In the genomic region with DNA sequence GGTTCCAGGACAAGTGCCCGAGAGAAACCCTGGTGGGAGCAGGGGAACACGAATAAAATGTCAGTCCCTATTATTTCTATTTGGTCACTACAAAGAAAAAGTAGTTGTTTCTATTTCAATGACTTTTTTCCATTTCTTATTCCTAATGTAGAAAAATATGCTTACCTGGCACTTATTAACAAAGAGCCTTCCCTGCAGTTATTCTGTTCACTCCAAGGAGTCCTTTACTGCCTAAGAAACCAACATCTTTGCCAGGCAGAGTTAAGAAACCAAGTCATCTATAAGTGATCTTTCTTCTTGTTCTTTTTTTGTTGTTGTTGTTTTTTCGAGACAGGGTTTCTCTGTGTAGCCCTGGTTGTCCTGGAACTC, we compare ENCODE assay signal across 20 mouse cellular contexts. TPM values are rescaled to one million over a fixed set of nuclear protein-coding genes. Genes with fewer than 3 reads are reported as not detected.
DNase-seq lines count a peak whose midpoint lies in the region; ATAC-seq and TF ChIP-seq lines count a peak whose summit lies in the region.
"Had no signal": no experiment of that assay in that cellular context is flagged by ENCODE, and none has a peak within 500 bp of the region (broad histone marks: within the 10 kb centered on the region; RNA-seq: fewer than 3 reads in every experiment).

No protein-coding gene starts in this region.

- TF ChIP-seq POLR2A in ES-Bruce4 (IDR thresholded peaks at IDR 0.05; ENCODE audit: insufficient read depth, low read length) = no peak
- TF ChIP-seq POLR2A in bone marrow, adult 2 months (IDR thresholded peaks at IDR 0.05; ENCODE audit: borderline replicate concordance, control insufficient read depth, low read depth, low read length) = no peak

- no peaks in the 10 kb centered on the region for H3K27me3 ChIP-seq in kidney, embryonic 16.5 days (ENCODE audit: insufficient read depth, low read length)
- H3K27me3 ChIP-seq in ES-Bruce4 (ENCODE audit: control insufficient read depth, insufficient read depth, low read length, poor library complexity, severe bottlenecking) = no peaks in the 10 kb centered on the region
- no peaks in the 10 kb centered on the region for H3K27me3 ChIP-seq in liver, embryonic 16.5 days (ENCODE audit: control insufficient read depth, insufficient read depth, low read depth, low read length)
- H3K27me3 ChIP-seq: embryonic facial prominence, embryonic 13.5 days; hindbrain, embryonic 12.5 days; limb, embryonic 13.5 days; midbrain, embryonic 12.5 days; neural tube, embryonic 12.5 days had no signal

- peaks cover 55% of the 10 kb centered on the region for H3K4me1 ChIP-seq in kidney, embryonic 16.5 days (ENCODE audit: insufficient read depth, low read length)
- H3K4me1 ChIP-seq in ES-Bruce4 (ENCODE audit: control insufficient read depth, insufficient read depth, low read length) = no peaks in the 10 kb centered on the region
- H3K4me1 ChIP-seq in bone marrow, adult 2 months (ENCODE audit: control insufficient read depth, insufficient read depth, low read length) = peaks cover 1% of the 10 kb centered on the region; the same call in 1 of the 2 replicates
- peaks cover 46% of the 10 kb centered on the region for H3K4me1 ChIP-seq in liver, embryonic 16.5 days (ENCODE audit: control insufficient read depth, low read depth, low read length)

- H3K27ac ChIP-seq in kidney, embryonic 16.5 days (ENCODE audit: low read length) = peak overlapping the region; percentile 48
- H3K27ac ChIP-seq in ES-Bruce4 (ENCODE audit: insufficient read depth, low read length) = no peak overlapping the region
- H3K27ac ChIP-seq in bone marrow, adult 2 months (ENCODE audit: control insufficient read depth, insufficient read depth, low read depth, low read length, poor library complexity) = peak overlapping the region; percentile 69
- peak overlapping the region; percentile 41; the same call in 1 of the 2 replicates for H3K27ac ChIP-seq in liver, embryonic 16.5 days (ENCODE audit: low read length)
- H3K27ac ChIP-seq: embryonic facial prominence, embryonic 13.5 days; hindbrain, embryonic 12.5 days; limb, embryonic 13.5 days; midbrain, embryonic 12.5 days; neural tube, embryonic 12.5 days had no signal

- no peak for ATAC-seq in kidney, embryonic 16.5 days (ENCODE audit: low FRiP score, low TSS enrichment)
- ATAC-seq in liver, embryonic 16.5 days (ENCODE audit: low read depth) = no peak
- ATAC-seq: forebrain, embryonic 14.5 days; lung, postnatal 0 days had no signal

- no peak overlapping the region for H3K4me3 ChIP-seq in kidney, embryonic 16.5 days (ENCODE audit: low read length)
- H3K4me3 ChIP-seq in ES-Bruce4 (ENCODE audit: low read depth, low read length) = no peak overlapping the region
- no peak overlapping the region for H3K4me3 ChIP-seq in bone marrow, adult 2 months (replicated peaks; ENCODE audit: control insufficient read depth, low read depth, low read length)
- H3K4me3 ChIP-seq in liver, embryonic 16.5 days (ENCODE audit: low read depth, low read length) = no peak overlapping the region
- H3K4me3 ChIP-seq: embryonic facial prominence, embryonic 13.5 days; hindbrain, embryonic 12.5 days; limb, embryonic 13.5 days; midbrain, embryonic 12.5 days; neural tube, embryonic 12.5 days had no signal

- no peak overlapping the region for H3K9ac ChIP-seq in kidney, embryonic 16.5 days (replicated peaks; ENCODE audit: low read length)
- 0 out of 2 replicates have a peak overlapping the region, but pooled peaks have one; percentile 38 for H3K9ac ChIP-seq in ES-Bruce4 (ENCODE audit: low read depth, poor library complexity, severe bottlenecking)
- H3K9ac ChIP-seq in liver, embryonic 16.5 days (ENCODE audit: low read depth, low read length) = no peak overlapping the region
- H3K9ac ChIP-seq: embryonic facial prominence, embryonic 13.5 days; hindbrain, embryonic 12.5 days; limb, embryonic 13.5 days; midbrain, embryonic 12.5 days; neural tube, embryonic 12.5 days had no signal

- H3K36me3 ChIP-seq in kidney, embryonic 16.5 days (ENCODE audit: insufficient read depth, low read length) = peaks cover 18% of the 10 kb centered on the region
- H3K36me3 ChIP-seq in ES-Bruce4 (ENCODE audit: control insufficient read depth, insufficient read depth, low read length, poor library complexity, severe bottlenecking) = peaks cover 90% of the 10 kb centered on the region
- H3K36me3 ChIP-seq in liver, embryonic 16.5 days (ENCODE audit: control insufficient read depth, insufficient read depth) = peaks cover 20% of the 10 kb centered on the region

- WGBS in kidney, embryonic 16.5 days = 76% methylated on average over 3 of the region's 3 CpGs
- 48% methylated on average over 3 of the region's 3 CpGs for WGBS in bone marrow, adult 2 months
- WGBS in liver, embryonic 16.5 days (ENCODE audit: insufficient replicate concordance) = 60% methylated on average over 3 of the region's 3 CpGs

- no peak overlapping the region for H3K4me2 ChIP-seq in kidney, embryonic 16.5 days (replicated peaks; ENCODE audit: low read depth, low read length)
- H3K4me2 ChIP-seq in liver, embryonic 16.5 days (ENCODE audit: low read depth, low read length) = no peak overlapping the region
- H3K4me2 ChIP-seq: embryonic facial prominence, embryonic 13.5 days; hindbrain, embryonic 12.5 days; limb, embryonic 13.5 days; midbrain, embryonic 12.5 days; neural tube, embryonic 12.5 days had no signal

- TF ChIP-seq CTCF in ES-Bruce4 (IDR thresholded peaks at IDR 0.05; ENCODE audit: low read depth, low read length) = no peak
- TF ChIP-seq CTCF in bone marrow, adult 2 months (IDR thresholded peaks at IDR 0.05; ENCODE audit: control insufficient read depth, insufficient read depth, low read length) = no peak

- no peak for DNase-seq in kidney, adult 18-20 months
- no peak for DNase-seq in urinary bladder, postnatal 25 days (ENCODE audit: low spot score)
- no peak for DNase-seq in cerebellum, postnatal 14 days
- DNase-seq: cerebellum, adult 9-11 months; gastrocnemius, postnatal 36 days; heart, postnatal 10 days; kidney, postnatal 4 days; right cerebral cortex, postnatal 4 days; thymus, postnatal 25 days had no signal

- no peak for TF ChIP-seq EP300 in ES-Bruce4 (IDR thresholded peaks at IDR 0.05; ENCODE audit: insufficient read depth, low read depth, low read length)

- H3K9me3 ChIP-seq in kidney, embryonic 16.5 days (ENCODE audit: low read length) = no peaks in the 10 kb centered on the region
- H3K9me3 ChIP-seq in ES-Bruce4 (replicated peaks; ENCODE audit: control insufficient read depth, insufficient read depth, low read length, poor library complexity, severe bottlenecking) = no peaks in the 10 kb centered on the region; the same call in 1 of the 2 replicates
- no peaks in the 10 kb centered on the region for H3K9me3 ChIP-seq in liver, embryonic 16.5 days (replicated peaks; ENCODE audit: control insufficient read depth, low read length)
- H3K9me3 ChIP-seq: embryonic facial prominence, embryonic 13.5 days; hindbrain, embryonic 12.5 days; limb, embryonic 13.5 days; midbrain, embryonic 12.5 days; neural tube, embryonic 12.5 days had no signal

RNA-seq across cellular contexts. Expression of gene Mgme1, which starts 5.4 kb away (rescaled TPM):
- 28.7 and 29.8 TPM in 2 replicates for polyA plus RNA-seq in kidney, embryonic 16.5 days (2015; fragmentation: Nextera tagmentation; extraction: Ambion mirVana)
- 34.3 and 35.8 TPM in 2 replicates for polyA plus RNA-seq in ES-Bruce4 (2011; ENCODE audit: insufficient read depth, insufficient read length, low read depth, missing spikeins)
- polyA plus RNA-seq in bone marrow, adult 2 months (2011; ENCODE audit: insufficient read depth, insufficient read length, low replicate concordance, missing spikeins) = 3.1 and 5.5 TPM in 2 replicates
- polyA plus RNA-seq in liver, embryonic 16.5 days (2015; fragmentation: Nextera tagmentation; extraction: Ambion mirVana) = 8.1 and 9.9 TPM in 2 replicates

RNA-seq across cellular contexts. Expression of gene Snx5, which starts 5.6 kb away (rescaled TPM):
- 118 and 122 TPM in 2 replicates for polyA plus RNA-seq in kidney, embryonic 16.5 days (2015; fragmentation: Nextera tagmentation; extraction: Ambion mirVana)
- 499 and 538 TPM in 2 replicates for polyA plus RNA-seq in ES-Bruce4 (2011; ENCODE audit: insufficient read depth, insufficient read length, low read depth, missing spikeins)
- 185 and 274 TPM in 2 replicates for polyA plus RNA-seq in bone marrow, adult 2 months (2011; ENCODE audit: insufficient read depth, insufficient read length, low replicate concordance, missing spikeins)
- 56.5 and 60.5 TPM in 2 replicates for polyA plus RNA-seq in liver, embryonic 16.5 days (2015; fragmentation: Nextera tagmentation; extraction: Ambion mirVana)
